Mouse (Mus musculus) liver, postnatal 0 days (tissue): ENCODE measurements at regions not wholly inside any gene's neighbourhood (a gene's known extent, or its start where the extent isn't known, plus 50 kb on each side); places are given as distances from the start of the nearest gene placed in this dataset.

Source experiments
- CTCF ChIP-seq: sonication (generic); IDR thresholded peaks from 2 replicates; pipeline ENCODE4 v1.5.1; 2016; ENCODE audit warnings: antibody characterized with exemption, low read depth
- EP300 ChIP-seq: IDR thresholded peaks from 2 replicates; pipeline ENCODE4 v1.6.1; 2016; ENCODE audit warnings: antibody characterized with exemption, low read depth, mild to moderate bottlenecking

DNA sequence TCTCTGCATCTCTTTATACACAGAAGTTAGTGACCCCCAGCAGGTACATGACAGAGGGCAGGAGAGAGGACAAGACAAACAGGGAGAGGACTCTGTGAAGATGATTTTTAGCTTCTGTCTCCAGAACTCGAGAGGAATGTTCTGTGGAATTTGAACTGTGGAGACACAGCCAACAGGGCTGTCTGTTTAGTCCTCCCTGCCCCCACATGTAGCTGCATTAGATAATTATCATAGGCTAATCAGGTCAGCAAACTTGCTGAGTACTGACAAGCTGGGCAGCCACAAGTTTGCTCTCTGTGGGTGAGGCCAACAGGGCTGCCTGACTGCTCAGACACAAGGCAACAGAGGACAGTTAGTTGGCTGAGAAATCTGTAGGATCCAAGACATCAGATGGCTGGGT, 329.0 kb upstream of the Zfp462 start:
- TF ChIP-seq CTCF (no peak), EP300 (no peak)
